Mouse (Mus musculus): ENCODE results near the gene Rbpjl.

DNA sequence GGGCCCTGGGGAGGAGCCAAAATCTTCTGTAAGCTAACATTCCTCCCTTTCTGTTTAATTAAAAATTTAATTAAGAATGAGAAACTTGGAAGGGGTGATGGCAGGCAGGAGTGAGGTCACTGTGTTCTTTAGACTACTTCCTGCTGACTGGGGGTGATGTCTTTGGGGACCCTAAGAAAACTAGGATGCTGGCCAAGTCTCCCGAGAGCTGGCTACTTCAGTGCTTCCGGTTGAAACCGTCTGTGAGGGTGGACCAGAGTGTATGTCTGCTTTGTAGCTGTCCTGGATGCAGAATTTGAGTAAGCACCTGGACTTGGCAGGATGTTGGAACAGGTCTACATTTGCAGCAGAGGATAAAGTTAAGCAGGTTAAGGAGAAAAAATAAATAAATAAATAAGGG is 36.0 kb upstream of the Rbpjl start:
- no peak for TF ChIP-seq CTCF (IDR thresholded peaks at IDR 0.05; ENCODE audit: insufficient read depth, low read length)
- TF ChIP-seq POLR2A (IDR thresholded peaks at IDR 0.05; ENCODE audit: borderline replicate concordance, extremely low read depth, low read depth, low read length): no peak

All from lung, adult 2 months (tissue).